Mouse (Mus musculus): ENCODE results near the gene Des.

DNA sequence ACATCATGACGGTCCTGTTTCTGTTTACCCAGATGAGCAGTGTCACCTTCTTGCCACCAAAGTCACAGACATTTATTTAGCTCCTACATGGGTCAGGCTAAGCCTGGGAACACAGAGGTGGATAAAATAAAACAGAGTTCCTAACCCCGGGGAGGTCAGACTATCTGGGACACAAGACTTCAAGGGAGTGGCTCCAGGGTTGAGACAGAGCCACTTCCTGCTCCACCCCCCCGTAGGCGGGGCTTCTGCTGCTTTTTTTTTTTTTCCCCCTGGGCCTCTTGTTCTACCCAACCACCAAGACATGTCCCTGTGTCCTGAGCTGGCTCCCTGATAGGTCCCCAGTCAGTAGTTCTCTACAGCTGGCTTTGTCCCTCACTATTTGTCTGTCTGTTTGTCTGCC lies 1.6 kb downstream of the Des start:
- TF ChIP-seq POLR2A (IDR thresholded peaks at IDR 0.05; ENCODE audit: borderline replicate concordance, low read depth, low read length) (no peak), CTCF (IDR thresholded peaks at IDR 0.05; ENCODE audit: low read depth, low read length) (no peak)
